14 mouse cellular contexts compared by ENCODE assay signal in genomic region chr15:102750241-102750640, GRCm38 (mm10). TPM values are rescaled to one million over a fixed set of nuclear protein-coding genes. Genes with fewer than 3 reads are reported as not detected.
DNase-seq lines count a peak whose midpoint lies in the region; ATAC-seq lines count a peak whose summit lies in the region.
"Had no signal": no experiment of that assay in that cellular context is flagged by ENCODE, and none has a peak within 500 bp of the region (broad histone marks: within the 10 kb centered on the region; RNA-seq: fewer than 3 reads in every experiment).

No protein-coding gene starts in this region.

- no peaks in the 10 kb centered on the region for H3K9me3 ChIP-seq in heart, embryonic 11.5 days (replicated peaks; ENCODE audit: control insufficient read depth, low read length)
- H3K9me3 ChIP-seq: embryonic facial prominence, embryonic 15.5 days; heart, embryonic 13.5 days; lung, embryonic 15.5 days; midbrain, embryonic 15.5 days had no signal

- intact Hi-C loops in heart, postnatal 36 days (cut with DNase I), result no loop called here

- no peak overlapping the region for H3K4me3 ChIP-seq in heart, embryonic 11.5 days (ENCODE audit: low read depth, low read length)
- H3K4me3 ChIP-seq: embryonic facial prominence, embryonic 15.5 days; heart, embryonic 13.5 days; lung, embryonic 15.5 days; midbrain, embryonic 15.5 days had no signal

- H3K4me2 ChIP-seq in heart, embryonic 11.5 days, result no peak overlapping the region
- H3K4me2 ChIP-seq: embryonic facial prominence, embryonic 15.5 days; heart, embryonic 13.5 days; lung, embryonic 15.5 days; midbrain, embryonic 15.5 days had no signal

- peaks cover 85% of the 10 kb centered on the region for H3K27me3 ChIP-seq in heart, embryonic 11.5 days (ENCODE audit: control insufficient read depth, insufficient read depth, low read length)

- WGBS in heart, embryonic 11.5 days (ENCODE audit: insufficient replicate concordance), result 65% methylated on average over 5 of the region's 5 CpGs

- H3K36me3 ChIP-seq in heart, embryonic 11.5 days (ENCODE audit: control insufficient read depth, insufficient read depth, low read length), result no peaks in the 10 kb centered on the region
- H3K36me3 ChIP-seq: embryonic facial prominence, embryonic 15.5 days; heart, embryonic 13.5 days; lung, embryonic 15.5 days; midbrain, embryonic 15.5 days had no signal

- no peak for ATAC-seq in heart, embryonic 11.5 days (replicated peaks; ENCODE audit: insufficient number of reproducible peaks, low FRiP score, low TSS enrichment)
- no peak for ATAC-seq in erythroblast, adult 5-6 weeks (replicated peaks; ENCODE audit: low FRiP score, poor library complexity, severe bottlenecking)
- ATAC-seq: midbrain, embryonic 15.5 days had no signal

- H3K27ac ChIP-seq in heart, embryonic 11.5 days (ENCODE audit: low read depth, low read length), result no peak overlapping the region
- H3K27ac ChIP-seq: embryonic facial prominence, embryonic 15.5 days; heart, embryonic 13.5 days; lung, embryonic 15.5 days; midbrain, embryonic 15.5 days had no signal

- no peak overlapping the region for H3K9ac ChIP-seq in heart, embryonic 11.5 days (ENCODE audit: low read depth, low read length)
- H3K9ac ChIP-seq: embryonic facial prominence, embryonic 15.5 days; heart, embryonic 13.5 days; lung, embryonic 15.5 days; midbrain, embryonic 15.5 days had no signal

- H3K4me1 ChIP-seq in heart, embryonic 11.5 days (ENCODE audit: control insufficient read depth, insufficient read depth, low read length), result peaks cover 2% of the 10 kb centered on the region; the same call in 1 of the 2 replicates

- DNase-seq in cerebellum, adult 9-10 months, result peak; percentile 45
- DNase-seq in cerebellum, postnatal 4 days (ENCODE audit: low spot score in 2 of 2), result no peak
- peak; percentile 24 to 47 for DNase-seq in heart, adult 9 months (ENCODE audit: low spot score in 2 of 2)
- DNase-seq in Muller cell, postnatal 12 days (ENCODE audit: inconsistent ontology term), result peak; percentile 45
- DNase-seq in heart, postnatal 36 days, result peak; percentile 34 to 43
- DNase-seq in adrenal gland, postnatal 10 days, result no peak
- DNase-seq: cerebellum, postnatal 36 days; kidney, postnatal 25 days had no signal

RNA-seq across cellular contexts. Expression of gene Calcoco1, which starts 28.3 kb away (rescaled TPM):
- polyA plus RNA-seq in heart, embryonic 11.5 days (2014; fragmentation: Nextera tagmentation; extraction: Ambion mirVana), result 33.7 and 47.8 TPM in 2 replicates
- total RNA-seq in heart, postnatal 36 days (2021), result 100 to 1,000 TPM; 111 to 137 TPM
- total RNA-seq in erythroblast, adult 5-6 weeks (2015; ENCODE audit: low replicate concordance), result 122 and 194 TPM in 2 replicates
- 216 and 452 TPM in 2 replicates for total RNA-seq in erythroblast, adult 5-6 weeks (2017; ENCODE audit: low replicate concordance)
- total RNA-seq in adrenal gland, postnatal 10 days (2021), result 10 to 100 TPM; 78.0 to 90.5 TPM

Comparison
In these comparisons a context has a peak if more than half of its experiments do, and no peak if none do; other contexts are left out.
1. DNase-seq: peak in cerebellum, adult 9-10 months (single experiment), heart, adult 9 months (2 of 2), Muller cell, postnatal 12 days (single experiment) and heart, postnatal 36 days (2 of 2); none in cerebellum, postnatal 4 days (0 of 2) and adrenal gland, postnatal 10 days (single experiment).